Mouse (Mus musculus) left cerebral cortex, postnatal 36 days (tissue): Measurements from ENCODE around the gene Eml3. TPM values are rescaled to one million over a fixed set of nuclear protein-coding genes. Genes with fewer than 3 reads are reported as not detected.
A peak's percentile ranks its signal among the peaks of the same experiment; 100 is the strongest.
"Not testable (repeated sequence)": the region's sequence is repeated elsewhere in the genome, so short reads cannot be mapped to it uniquely, and the experiment has no call there.

Experiments
- DNase-seq, 2 experiments: peaks; one replicate each; pipeline ENCODE4 v3.0.0; 2021 to 2022; ENCODE audit warnings: low spot score in 2 of 2, mixed read lengths in 1 of 2
- intact Hi-C: fragments of 180-260 bp; cut with DNase I; formaldehyde crosslinking; loops from one replicate; pipeline ENCODE4 v1.15.1; 2025
- total RNA-seq, 2 experiments: library from RNA; stranded (reverse); gene quantifications; 2 replicates each; pipeline ENCODE4 v1.2.3; 2021

Eml3 gene
- total RNA-seq = 10 to 100 TPM in 1 of 2 experiments, 1 to 10 TPM in 1; 9.6 to 12.6 TPM

DNA sequence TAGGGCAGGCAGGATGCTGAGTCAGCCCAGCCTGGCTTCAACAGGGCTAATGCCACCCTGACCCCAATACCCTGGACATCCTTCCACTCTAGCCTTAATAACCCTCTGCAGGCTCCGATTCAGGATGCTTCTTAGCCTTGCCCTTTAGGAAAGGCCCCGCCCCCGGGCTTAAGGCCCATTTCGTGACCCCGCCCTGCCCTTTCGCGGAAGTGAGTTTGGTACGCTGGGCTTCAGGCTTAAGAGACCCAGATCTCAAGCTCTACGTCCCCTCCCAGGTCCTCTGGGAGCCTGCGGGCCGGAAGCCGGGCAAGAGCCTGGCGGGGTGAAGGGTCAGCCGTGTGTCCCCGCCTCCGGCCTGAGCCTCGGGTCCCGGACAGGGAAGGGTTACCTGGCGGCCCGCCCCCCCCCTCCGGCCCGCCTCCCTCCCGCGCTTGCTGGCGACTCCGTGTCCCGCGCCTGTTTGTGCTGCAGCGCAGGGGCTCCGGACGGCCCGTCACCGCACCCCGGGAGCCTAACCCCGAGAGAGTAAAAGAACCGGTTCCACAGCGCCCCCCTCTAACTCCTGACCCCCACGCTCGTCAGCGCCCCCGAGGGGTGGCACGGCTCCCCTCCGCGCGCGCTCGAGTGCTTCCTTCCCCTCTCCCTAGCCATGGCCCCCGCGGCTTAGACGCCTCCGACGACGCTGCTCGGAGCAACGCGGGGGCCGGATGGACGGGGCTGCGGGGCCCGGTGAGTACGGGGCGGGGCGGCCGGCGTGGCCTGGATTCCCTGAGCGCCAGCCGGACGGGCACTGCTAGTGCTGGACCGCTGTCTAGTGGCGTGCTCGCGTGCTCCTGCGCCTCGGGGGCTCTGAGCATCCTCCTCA is at the start of gene Eml3, which contains the start of gene Rom1:
TSS of gene Eml3 (plus strand) at position 329 of the 865 bp plus-strand sequence.
TSS of gene Rom1 (minus strand) at position 133 of the 865 bp plus-strand sequence.
- DNase-seq = peak; percentile 50 to 56
- intact Hi-C loops = no loop called here

GRCm38 (mm10) chr19:8880311-8881033 is 48.9 kb upstream of the Eml3 start, which contains the start of gene Uqcc3:
TSS of gene Uqcc3 (minus strand) at chr19:8880923.
- intact Hi-C loops = no loop called here
- peak; percentile 89 to 90 for DNase-seq

- intact Hi-C loops = no loop called here
- no peak for DNase-seq
These were observed 48.3 kb upstream of the Eml3 start for GRCm38 (mm10) chr19:8881034-8881392.

GRCm38 (mm10) chr19:8883616-8884015 is 45.7 kb upstream of the Eml3 start, which contains the start of the genes Lbhd1 and Gm49403:
TSS of gene Lbhd1 (plus strand) at chr19:8883732.
TSS of gene Gm49403 (plus strand) at chr19:8883930.
- intact Hi-C loops = no loop called here

DNA sequence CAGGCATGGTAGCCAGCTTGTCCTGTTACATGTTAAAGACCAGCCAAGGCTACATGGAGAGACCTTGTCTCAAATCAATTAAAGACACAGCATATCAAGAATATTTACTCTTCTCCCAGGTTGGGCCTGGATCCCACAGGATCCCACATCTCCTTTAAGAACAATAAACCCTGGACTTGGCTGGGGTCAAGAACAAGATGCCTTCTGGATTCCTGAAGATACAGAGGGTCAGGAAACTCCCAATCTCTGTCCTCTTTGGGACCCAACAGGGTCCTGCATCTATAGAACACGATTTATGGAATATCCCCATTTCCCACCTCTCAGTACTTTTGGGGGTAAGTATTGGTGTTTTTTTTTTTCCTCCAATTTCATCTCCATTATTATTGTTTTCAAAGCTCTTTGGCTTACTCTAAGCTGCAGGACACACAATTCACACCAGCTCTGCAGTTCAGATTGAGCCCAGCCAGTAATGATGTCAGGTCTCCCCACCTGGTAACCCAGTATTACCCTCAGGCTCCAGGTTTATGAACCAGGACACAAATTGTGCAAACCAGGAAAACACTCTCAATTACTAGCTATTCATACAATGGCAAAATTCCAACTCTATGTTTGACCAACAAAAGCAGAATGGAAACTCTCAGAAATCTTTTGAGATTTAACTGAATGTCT is 42.3 kb upstream of the Eml3 start:
- DNase-seq = no peak
- intact Hi-C loops = loop anchor here (5.0 kb wide), 1 partner anchor 55 kb away; the partner anchor contains the start of gene Mta2

More at GRCm38 (mm10) chr19:8883616-8884015, 45.7 kb upstream of the Eml3 start, which contains the start of the genes Lbhd1 and Gm49403:
- no peak for DNase-seq

GRCm38 (mm10) chr19:8887585-8888463 is 41.5 kb upstream of the Eml3 start:
- intact Hi-C loops = loop anchor here (5.0 kb wide), 1 partner anchor 54 kb away; the partner anchor contains the start of gene Mta2
- no peak for DNase-seq

DNA sequence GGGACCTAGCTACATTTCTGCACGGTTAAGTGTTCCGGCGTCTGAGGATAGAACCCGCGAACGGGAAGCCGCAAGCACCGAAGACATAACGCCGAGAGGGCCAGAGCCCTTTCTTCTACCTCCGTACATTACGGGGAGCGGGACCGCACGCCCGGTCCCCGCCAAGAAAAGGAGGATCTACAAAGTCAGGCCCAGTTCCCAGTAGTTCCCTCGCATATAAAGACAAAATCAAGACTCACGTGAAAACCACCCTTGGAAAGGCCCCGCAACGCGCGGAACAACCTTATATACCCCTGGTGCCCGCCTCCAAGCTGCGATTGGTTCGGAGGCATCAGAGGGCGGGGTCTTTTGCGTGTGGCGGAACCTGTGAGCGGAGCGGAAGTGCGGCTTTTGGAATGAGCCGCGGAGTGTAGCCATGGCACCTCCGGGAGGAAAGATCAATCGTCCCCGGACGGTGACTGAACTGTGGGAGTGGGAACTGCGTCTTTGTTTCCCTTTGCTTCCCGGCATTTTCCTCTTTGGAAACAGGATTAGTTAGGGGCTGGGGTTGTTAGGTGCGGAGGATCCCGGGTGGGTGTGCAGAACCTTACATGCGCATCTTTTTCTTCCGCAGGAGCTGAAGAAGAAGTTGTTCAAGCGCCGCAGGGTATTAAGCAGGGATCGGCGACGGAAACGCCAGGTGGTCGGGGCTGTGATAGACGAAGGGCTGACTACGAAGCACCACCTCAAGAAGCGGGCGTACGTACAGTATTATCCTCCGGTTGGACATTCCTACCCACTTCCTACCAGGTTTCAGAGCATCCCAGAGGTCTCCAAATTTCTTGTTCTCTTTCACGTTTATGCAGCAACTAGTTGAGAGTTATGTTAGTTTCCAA is 40.6 kb upstream of the Eml3 start, which contains the start of the genes 1810009A15Rik and Gm49416:
TSS of gene 1810009A15Rik (plus strand) at position 343 of the 875 bp plus-strand sequence.
TSS of gene Gm49416 (plus strand) at position 416 of the 875 bp plus-strand sequence.
- intact Hi-C loops = loop anchor here (5.0 kb wide), 1 partner anchor 54 kb away; the partner anchor contains the start of gene Mta2
- DNase-seq = peak; percentile 94

DNA sequence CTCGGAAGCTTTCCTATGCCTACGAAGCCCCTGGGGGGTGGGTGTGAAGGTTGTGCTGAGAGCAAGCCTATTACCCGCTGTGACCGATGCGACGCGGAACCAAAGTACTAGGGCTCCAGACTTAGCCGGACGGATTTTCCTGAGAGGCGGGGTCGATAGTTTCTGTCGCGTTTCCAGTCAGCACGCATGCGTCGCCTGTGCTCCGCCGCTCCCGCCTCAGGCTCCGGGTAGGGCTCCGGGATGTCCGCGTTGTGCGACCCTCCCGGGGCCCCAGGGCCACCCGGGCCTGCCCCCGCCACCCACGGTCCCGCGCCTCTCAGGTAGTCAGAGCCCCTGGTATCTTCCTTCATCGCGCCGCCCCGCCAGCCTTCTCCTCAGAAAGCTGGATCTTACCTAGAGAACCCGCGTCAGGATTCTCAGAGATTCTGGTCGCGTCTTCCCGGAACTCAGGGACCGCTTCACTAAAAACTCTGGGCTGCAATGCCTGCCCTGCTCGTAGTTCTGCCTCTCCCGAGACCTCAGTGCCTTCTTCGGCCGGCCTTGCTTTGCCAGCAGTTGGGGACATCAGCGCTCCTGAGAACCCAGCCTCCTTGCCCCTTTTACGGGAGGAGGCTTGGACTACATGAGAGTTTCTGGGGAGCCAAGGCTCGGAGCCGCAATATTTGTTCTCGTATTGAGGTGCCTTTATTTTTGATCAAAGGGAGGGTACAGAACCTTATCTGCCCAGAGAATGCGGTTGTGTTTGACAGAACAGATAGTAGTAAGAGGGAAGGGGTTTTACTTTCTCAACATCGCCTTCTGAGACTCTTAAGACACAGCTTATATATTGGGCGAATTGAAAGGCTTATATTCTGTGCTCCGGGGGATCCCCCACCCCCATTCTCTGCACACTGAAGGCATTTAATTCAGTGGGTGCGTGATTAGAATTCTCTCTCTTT is 36.3 kb upstream of the Eml3 start, which contains the start of gene Ints5:
TSS of gene Ints5 (plus strand) at position 177 of the 938 bp plus-strand sequence.
- intact Hi-C loops = no loop called here
- peak; percentile 86 for DNase-seq

DNA sequence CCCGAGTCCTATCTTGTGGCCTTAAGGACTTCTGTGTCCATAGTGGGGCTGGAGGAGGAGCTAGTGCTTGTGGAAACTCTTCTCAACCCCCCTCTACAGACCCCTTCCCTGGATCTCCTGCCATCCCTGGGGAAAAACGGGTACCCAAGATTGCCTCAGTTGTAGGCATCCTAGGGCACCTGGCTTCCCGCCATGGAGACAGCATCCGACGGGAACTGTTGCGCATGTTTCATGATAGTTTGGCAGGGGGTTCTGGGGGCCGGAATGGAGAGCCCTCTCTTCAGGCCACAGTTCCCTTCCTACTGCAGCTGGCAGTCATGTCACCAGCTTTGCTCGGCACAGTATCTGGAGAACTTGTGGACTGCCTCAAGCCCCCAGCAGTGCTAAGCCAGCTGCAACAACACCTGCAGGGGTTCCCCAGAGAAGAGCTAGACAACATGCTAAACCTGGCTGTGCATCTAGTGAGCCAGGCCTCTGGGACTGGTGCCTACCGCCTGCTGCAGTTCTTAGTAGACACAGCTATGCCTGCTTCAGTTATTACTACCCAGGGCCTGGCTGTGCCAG is 33.9 kb upstream of the Eml3 start:
- no peak for DNase-seq
- intact Hi-C loops = loop anchor here (5.0 kb wide), 1 partner anchor 53 kb away; no protein-coding TSS in a partner anchor

DNA sequence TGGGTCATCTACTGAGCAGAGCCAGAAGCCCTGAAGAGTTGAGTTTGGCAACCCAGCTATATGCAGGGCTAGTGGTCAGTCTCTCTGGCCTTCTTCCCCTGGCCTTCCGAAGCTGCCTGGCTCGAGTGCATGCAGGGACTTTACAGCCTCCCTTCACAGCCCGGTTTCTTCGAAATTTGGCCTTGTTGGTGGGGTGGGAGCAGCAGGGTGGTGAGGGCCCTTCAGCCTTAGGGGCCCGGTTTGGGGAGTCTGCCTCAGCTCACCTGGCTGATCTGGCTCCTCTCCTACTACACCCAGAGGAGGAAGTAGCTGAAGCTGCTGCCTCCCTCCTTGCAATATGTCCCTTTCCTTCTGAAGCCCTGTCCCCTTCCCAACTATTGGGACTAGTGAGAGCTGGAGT is 33.1 kb upstream of the Eml3 start:
- DNase-seq = not testable (repeated sequence)
- intact Hi-C loops = loop anchor here (5.0 kb wide), 1 partner anchor 54 kb away; no protein-coding TSS in a partner anchor

- DNase-seq = peak in 1 of 2 experiments; percentile 34
- intact Hi-C loops = loop anchor here (5.0 kb wide), 1 partner anchor 55 kb away; no protein-coding TSS in a partner anchor
These were observed 32.0 kb upstream of the Eml3 start for GRCm38 (mm10) chr19:8897211-8897864.

DNA sequence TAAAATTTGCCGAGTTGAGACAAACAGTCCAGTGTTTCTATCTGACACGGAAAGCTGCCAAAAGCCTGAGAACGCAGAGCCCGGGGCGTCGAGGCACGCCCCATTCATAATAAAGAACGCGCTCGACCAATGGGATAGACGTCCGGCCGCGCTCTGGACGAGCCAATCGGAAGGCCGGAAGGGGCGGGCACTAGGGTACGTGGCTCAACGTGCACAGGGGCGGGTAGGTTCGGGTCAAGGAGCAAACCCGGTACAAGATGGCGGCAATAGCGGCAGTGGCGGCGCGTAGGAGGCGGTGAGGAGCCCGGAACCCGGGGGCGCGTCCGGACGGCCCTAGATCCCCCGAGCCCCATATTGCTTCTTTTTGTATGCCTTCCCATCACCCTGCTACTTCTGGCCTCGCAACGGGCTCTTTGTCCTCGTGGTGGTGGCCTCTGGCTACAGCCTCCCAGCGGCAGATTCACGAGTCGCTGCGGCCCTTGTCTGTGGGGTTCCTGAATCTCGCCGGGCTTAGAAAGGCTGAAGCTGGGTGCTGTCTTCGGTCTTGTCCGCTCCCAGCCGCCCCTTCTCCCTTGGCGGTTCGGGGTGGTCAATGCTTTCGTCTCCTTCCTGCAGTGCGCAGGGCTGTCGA is 31.4 kb upstream of the Eml3 start, which contains the start of gene Ganab:
TSS of gene Ganab (plus strand) at position 207 of the 631 bp plus-strand sequence.
- peak; percentile 95 to 96 for DNase-seq
- intact Hi-C loops = loop anchor here (2.0 to 5.0 kb wide), 2 partner anchors 21 to 56 kb away; no protein-coding TSS in a partner anchor

DNA sequence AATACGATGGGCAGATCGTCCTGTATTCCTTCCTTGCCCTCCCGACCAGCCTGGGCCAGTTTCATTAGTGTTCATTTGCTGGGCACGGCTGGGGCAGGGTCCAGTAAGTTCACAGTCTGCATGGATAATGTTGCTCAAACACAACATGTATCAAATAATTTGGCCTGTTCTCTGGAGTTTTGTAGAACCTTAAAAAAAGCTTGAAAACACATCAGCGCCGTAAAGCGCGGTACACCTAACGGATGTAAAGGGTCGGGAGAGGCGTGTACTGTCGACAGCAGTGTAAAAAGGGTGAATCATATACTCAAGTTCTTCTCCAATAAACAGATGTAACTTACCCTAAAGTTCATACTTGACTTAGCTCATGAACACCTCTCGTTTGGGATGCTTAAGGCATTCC is 30.8 kb upstream of the Eml3 start:
- intact Hi-C loops = loop anchor here (2.0 to 5.0 kb wide), 2 partner anchors 20 to 56 kb away; no protein-coding TSS in a partner anchor
- no peak for DNase-seq

DNA sequence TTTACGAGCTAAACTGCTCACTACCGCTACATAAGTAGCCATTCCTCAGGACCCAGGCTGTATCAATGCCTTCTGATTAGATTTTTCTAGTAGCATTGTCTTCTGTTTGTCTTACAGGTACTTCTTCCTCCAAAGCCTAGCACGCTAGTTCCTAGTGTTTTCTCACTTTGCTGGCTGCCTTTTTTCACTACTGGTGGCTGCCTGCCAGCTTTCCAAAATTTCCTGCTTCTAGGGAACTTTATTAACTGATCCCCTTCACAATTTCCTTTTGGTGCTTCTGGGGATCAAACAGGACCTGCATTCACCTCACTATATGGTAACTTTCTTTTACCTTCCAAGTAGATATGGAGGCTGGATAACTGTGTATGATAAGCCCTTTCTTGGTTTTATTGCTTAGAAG is 30.3 kb upstream of the Eml3 start:
- intact Hi-C loops = loop anchor here (2.0 to 5.0 kb wide), 2 partner anchors 20 to 57 kb away; no protein-coding TSS in a partner anchor

More for the DNA sequence above, 30.3 kb upstream of the Eml3 start:
- DNase-seq = no peak
